Mouse (Mus musculus) embryonic stem cell, embryonic (primary cell): ENCODE data around the gene Irgq.

Experiments used
- CTCF ChIA-PET, 4 experiments: fragments of 300-600 bp in 2 of 4; fragments of 350-600 bp in 2 of 4; sonication (Branson Sonifier 250); formaldehyde crosslinking; loops; one replicate each; lab custom pipeline; 2022; ENCODE audit warnings: inconsistent platforms in 2 of 4; lab: Charles Lee
- POLR2A ChIA-PET, 4 experiments: fragments of 300-600 bp in 2 of 4; fragments of 350-600 bp in 2 of 4; sonication (Branson Sonifier 250); formaldehyde crosslinking; loops; one replicate each; lab custom pipeline; 2022; ENCODE audit warnings: antibody characterized with exemption in 4 of 4, inconsistent platforms in 1 of 4; lab: Charles Lee

Gene Irgq

DNA sequence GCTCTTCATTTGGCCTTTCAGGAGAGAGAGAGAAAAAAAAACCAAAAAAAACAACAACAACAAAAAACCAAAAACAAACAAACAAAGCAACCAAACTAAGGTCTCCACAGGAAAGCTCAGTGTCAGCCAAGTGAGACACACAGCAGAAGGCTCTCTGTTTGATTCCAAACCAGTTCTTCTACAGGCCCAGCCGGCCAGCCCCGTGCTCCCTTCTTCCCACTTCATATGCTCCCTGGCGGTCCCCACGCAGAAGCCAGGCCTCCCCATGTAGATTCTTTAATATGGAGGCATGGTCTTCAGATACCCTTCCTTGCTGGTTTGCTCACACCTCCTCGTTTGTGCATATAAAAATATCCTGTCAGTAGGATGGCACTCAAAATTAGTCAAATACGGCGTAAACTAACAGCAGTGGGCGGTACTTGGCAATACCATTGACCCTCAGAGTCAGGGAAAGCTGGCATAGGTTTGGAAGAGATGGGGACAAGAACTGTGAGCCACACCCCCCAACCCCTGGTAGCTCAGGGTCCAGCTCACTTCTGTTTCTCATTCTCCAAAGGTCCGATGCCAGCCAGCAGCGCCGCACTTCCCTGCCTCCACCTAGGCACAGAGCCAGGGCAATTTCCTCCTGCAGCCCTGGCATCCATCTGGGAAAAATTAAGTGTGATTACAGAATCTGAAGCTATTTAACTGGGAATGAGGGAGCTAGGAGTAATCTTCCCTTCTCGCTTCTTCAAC, 4.6 kb upstream of the Irgq start:
- ChIA-PET CTCF (interaction anchor here (0.7 to 2.9 kb wide), 12 partner anchors 9 to 136 kb away, joined by 3 to 11 read pairs (median 4); no protein-coding TSS in a partner anchor), POLR2A (interaction anchor here (0.6 to 1.9 kb wide), 9 partner anchors 10 to 76 kb away, joined by 3 to 12 read pairs (median 3); partner anchors contain the start of gene Zfp428 (in 1 of the 4))

- ChIA-PET CTCF (interaction anchor here in 1 of 4 experiments (6.3 kb wide), 1 partner anchor 12 kb away, joined by 73 read pairs; no protein-coding TSS in a partner anchor), POLR2A (interaction anchor here in 2 of 4 experiments (1.2 to 7.1 kb wide), 3 partner anchors 10 to 22 kb away, joined by 6 to 87 read pairs (median 6); partner anchors contain the start of gene AC161166.1 (in 1 of the 2))
These were observed 1.6 kb upstream of the Irgq start for GRCm38 (mm10) chr7:24528861-24529260.

GRCm38 (mm10) chr7:24529580-24529979, 909 bp upstream of the Irgq start:
- CTCF ChIA-PET = interaction anchor here in 2 of 4 experiments (1.2 to 6.3 kb wide), 5 partner anchors 12 to 71 kb away, joined by 3 to 73 read pairs (median 12); no protein-coding TSS in a partner anchor
- POLR2A ChIA-PET = interaction anchor here in 3 of 4 experiments (1.0 to 7.1 kb wide), 14 partner anchors 8 to 109 kb away, joined by 3 to 87 read pairs (median 8); partner anchors contain the start of genes Pinlyp (in 2 of the 3), Xrcc1 (in 2 of the 3), AC161166.1 (in 1 of the 3) and Zfp428 (in 1 of the 3)

DNA sequence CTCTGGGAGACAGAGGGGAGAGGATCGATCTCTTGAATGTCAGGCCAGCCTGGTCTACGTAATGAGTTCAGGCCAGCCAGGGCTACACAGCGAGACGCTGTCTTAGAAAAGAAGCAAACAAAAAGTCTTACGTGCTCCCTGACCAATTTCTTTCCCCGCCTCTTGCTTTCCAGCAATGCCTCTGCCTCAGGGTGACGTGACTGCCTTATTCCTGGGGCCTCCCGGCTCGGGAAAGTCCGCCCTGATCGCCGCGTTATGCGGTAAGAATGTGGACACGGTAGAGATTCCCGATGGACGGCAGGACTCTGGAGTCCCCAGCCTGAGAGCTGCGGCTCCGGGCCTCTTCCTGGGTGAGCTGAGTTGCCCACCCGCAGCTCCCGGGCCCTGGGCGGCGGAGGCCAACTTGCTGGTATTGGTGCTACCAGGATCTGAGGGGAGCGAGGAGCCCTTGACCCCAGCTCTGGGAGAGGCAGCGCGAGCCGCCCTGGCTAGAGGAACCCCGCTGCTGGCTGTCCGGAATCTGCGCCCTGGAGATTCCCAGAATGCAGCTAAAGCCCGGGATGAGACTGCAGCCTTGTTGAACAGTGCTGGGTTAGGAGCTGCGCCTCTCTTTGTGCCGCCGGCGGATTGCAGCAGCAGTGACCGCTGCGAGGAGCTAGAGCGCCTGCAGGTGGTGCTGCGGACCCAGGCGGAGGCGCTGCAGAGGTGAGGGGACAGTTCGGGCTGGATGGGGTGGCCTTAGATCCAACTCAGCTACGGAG, 902 bp downstream of the Irgq start:
- ChIA-PET POLR2A (interaction anchor here in 3 of 4 experiments (0.6 to 7.1 kb wide), 30 partner anchors 8 to 748 kb away, joined by 3 to 87 read pairs (median 5); partner anchors contain the start of genes Pinlyp (in 3 of the 3), Xrcc1 (in 3 of the 3), Zfp428 (in 3 of the 3) and AC161166.1 (in 1 of the 3)), CTCF (interaction anchor here (0.6 to 6.7 kb wide), 41 partner anchors 10 to 192 kb away, joined by 3 to 73 read pairs (median 4); partner anchors contain the start of genes Pinlyp (in 2 of the 4), Xrcc1 (in 2 of the 4) and Cadm4 (in 1 of the 4))

GRCm38 (mm10) chr7:24533031-24533571, 2.6 kb downstream of the Irgq start:
- POLR2A ChIA-PET = interaction anchor here in 3 of 4 experiments (0.5 to 7.1 kb wide), 28 partner anchors 10 to 908 kb away, joined by 3 to 87 read pairs (median 4); partner anchors contain the start of genes Pinlyp (in 3 of the 3), Xrcc1 (in 3 of the 3), Smg9 (in 2 of the 3) and Zfp428 (in 2 of the 3)
- CTCF ChIA-PET = interaction anchor here (0.6 to 6.7 kb wide), 36 partner anchors 8 to 571 kb away, joined by 3 to 73 read pairs (median 4); partner anchors contain the start of genes Pinlyp (in 2 of the 4), Xrcc1 (in 2 of the 4), Cadm4 (in 1 of the 4) and Rabac1 (in 1 of the 4)

DNA sequence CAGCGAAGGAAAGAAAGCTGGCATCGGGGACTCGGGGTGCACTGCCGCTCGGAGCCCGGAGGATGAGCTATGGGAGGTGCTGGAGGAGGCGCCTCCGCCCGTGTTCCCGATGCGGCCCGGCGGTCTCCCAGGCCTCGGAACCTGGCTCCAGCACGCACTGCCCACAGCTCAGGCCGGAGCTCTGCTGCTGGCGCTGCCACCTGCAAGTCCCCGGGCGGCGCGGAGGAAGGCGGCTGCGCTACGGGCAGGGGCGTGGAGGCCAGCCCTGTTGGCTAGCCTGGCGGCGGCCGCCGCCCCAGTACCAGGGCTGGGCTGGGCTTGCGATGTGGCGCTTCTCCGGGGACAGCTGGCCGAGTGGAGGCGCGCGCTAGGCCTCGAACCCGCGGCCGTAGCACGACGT, 3.3 kb downstream of the Irgq start:
- POLR2A ChIA-PET = interaction anchor here in 3 of 4 experiments (0.7 to 7.1 kb wide), 17 partner anchors 11 to 317 kb away, joined by 3 to 87 read pairs (median 9); partner anchors contain the start of genes Pinlyp (in 3 of the 3), Xrcc1 (in 3 of the 3), Zfp428 (in 2 of the 3) and AC161166.1 (in 1 of the 3)
- CTCF ChIA-PET = interaction anchor here in 2 of 4 experiments (0.6 to 6.7 kb wide), 21 partner anchors 11 to 744 kb away, joined by 3 to 73 read pairs (median 5); partner anchors contain the start of genes Pinlyp (in 2 of the 2), Xrcc1 (in 2 of the 2), Cadm4 (in 1 of the 2) and Rabac1 (in 1 of the 2)

DNA sequence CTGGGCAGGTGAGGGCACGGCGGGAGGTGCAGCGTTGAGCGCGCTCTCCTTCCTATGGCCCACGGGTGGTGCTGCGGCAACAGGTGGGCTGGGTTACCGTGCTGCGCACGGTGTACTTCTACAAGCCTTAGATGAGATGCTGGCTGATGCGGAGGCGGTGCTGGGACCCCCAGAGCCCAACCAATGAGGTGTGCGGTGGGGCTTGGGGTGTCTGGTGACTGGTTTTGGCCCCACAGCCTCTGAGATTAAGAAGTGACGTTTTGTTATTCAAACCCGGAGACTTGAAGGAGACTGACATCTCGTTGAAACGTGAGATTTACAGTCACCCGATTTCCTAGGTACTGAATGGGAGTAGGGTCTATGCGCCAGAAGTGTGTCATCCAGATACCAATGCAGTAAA, 3.8 kb downstream of the Irgq start:
- CTCF ChIA-PET = interaction anchor here in 2 of 4 experiments (0.6 to 6.7 kb wide), 17 partner anchors 10 to 744 kb away, joined by 3 to 73 read pairs (median 5); partner anchors contain the start of genes Pinlyp (in 2 of the 2), Xrcc1 (in 2 of the 2), Cadm4 (in 1 of the 2) and Ethe1 (in 1 of the 2)
- POLR2A ChIA-PET = interaction anchor here in 3 of 4 experiments (0.6 to 7.1 kb wide), 19 partner anchors 11 to 730 kb away, joined by 3 to 87 read pairs (median 9); partner anchors contain the start of genes Pinlyp (in 3 of the 3), Xrcc1 (in 3 of the 3), Zfp428 (in 2 of the 3) and AC161166.1 (in 1 of the 3)

DNA sequence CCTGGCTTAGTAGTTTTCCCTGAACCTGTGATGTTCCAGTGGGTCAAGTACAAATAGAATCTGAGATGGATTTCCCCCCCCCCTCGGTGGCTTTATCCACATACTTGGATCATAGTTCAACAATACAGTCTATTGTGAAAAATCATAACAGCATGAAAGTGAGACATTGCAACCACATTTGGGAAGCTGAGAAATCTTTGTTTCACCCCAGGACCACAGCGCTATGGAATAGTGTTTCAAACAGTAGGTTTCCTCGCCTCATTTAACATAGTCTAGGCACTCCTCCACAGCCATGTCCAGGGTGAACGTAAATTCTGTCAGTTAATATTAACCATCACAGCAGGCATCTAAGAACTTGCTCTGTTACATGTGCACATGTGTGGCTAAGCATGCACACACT, 6.6 kb downstream of the Irgq start:
- CTCF ChIA-PET = interaction anchor here in 1 of 4 experiments (0.7 to 1.6 kb wide), 2 partner anchors 26 to 36 kb away, joined by 3 read pairs; no protein-coding TSS in a partner anchor
- POLR2A ChIA-PET = interaction anchor here in 3 of 4 experiments (0.6 to 3.6 kb wide), 8 partner anchors 9 to 79 kb away, joined by 3 to 15 read pairs (median 5); partner anchors contain the start of genes Pinlyp (in 2 of the 3), Xrcc1 (in 2 of the 3) and Cadm4 (in 1 of the 3)

- CTCF ChIA-PET = interaction anchor here in 2 of 4 experiments (0.6 to 1.6 kb wide), 3 partner anchors 26 to 246 kb away, joined by 3 to 4 read pairs (median 3); no protein-coding TSS in a partner anchor
- POLR2A ChIA-PET = interaction anchor here in 3 of 4 experiments (0.6 to 3.6 kb wide), 14 partner anchors 9 to 651 kb away, joined by 3 to 15 read pairs (median 4); partner anchors contain the start of genes Pinlyp (in 2 of the 3), Xrcc1 (in 2 of the 3) and Cadm4 (in 1 of the 3)
These were observed 7.1 kb downstream of the Irgq start for GRCm38 (mm10) chr7:24537591-24537990.

DNA sequence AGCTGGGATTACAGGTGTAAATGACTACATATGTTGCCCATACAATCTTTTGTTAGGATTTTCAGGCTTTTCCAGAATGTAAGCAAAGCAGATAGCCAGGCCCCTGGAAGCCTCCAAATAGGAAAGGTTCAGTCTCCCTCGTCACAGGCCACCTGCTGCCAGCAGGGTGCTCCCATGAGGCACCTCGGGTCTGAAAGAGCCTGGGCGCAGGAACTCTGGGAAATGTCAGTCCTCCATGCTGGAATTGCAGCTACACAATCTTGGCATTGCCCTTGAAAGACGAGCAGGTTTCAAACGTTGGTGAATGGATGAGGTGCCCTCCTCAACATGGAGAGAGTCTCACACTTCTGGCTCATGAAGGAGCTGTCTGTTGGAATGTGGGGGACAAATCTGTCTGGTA, 7.7 kb downstream of the Irgq start:
- POLR2A ChIA-PET = interaction anchor here in 3 of 4 experiments (0.6 to 3.6 kb wide), 18 partner anchors 7 to 650 kb away, joined by 3 to 15 read pairs (median 4); partner anchors contain the start of genes Irgq (in 2 of the 3), Pinlyp (in 2 of the 3) and Xrcc1 (in 2 of the 3)
- CTCF ChIA-PET = interaction anchor here (0.6 to 1.6 kb wide), 10 partner anchors 13 to 246 kb away, joined by 3 to 6 read pairs (median 3); no protein-coding TSS in a partner anchor

- POLR2A ChIA-PET = interaction anchor here in 2 of 4 experiments (0.9 to 2.8 kb wide), 10 partner anchors 8 to 75 kb away, joined by 3 to 12 read pairs (median 4); partner anchors contain the start of gene Irgq (in 2 of the 2)
- CTCF ChIA-PET = interaction anchor here (0.6 to 1.6 kb wide), 9 partner anchors 8 to 771 kb away, joined by 3 to 8 read pairs (median 3); partner anchors contain the start of gene Irgq (in 1 of the 4)
These were observed 8.2 kb downstream of the Irgq start for GRCm38 (mm10) chr7:24538701-24539100.

DNA sequence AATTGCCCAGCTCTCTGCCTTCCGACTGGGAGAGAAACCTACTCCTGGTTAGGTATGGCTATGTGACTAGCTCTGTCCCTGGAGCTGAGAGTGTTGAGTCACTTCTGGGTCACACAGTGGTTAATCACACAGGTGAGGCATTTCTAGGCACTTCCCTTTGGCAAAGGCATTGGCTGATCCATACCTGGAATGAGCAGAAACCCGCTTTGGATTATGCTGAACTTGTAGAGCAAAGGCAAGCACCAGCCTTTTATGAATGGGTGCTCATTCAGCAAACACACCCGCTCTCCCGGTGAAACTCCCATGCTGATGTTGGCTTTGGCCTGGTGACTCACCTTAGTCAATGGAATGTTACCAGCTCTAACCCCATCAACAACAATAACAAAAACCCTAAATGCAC, 9.2 kb downstream of the Irgq start:
- ChIA-PET CTCF (interaction anchor here in 2 of 4 experiments (0.7 to 1.4 kb wide), 3 partner anchors 9 to 25 kb away, joined by 3 read pairs; partner anchors contain the start of gene Irgq (in 1 of the 2)), POLR2A (interaction anchor here in 2 of 4 experiments (0.8 to 2.8 kb wide), 8 partner anchors 9 to 24 kb away, joined by 3 to 12 read pairs (median 3); partner anchors contain the start of gene Irgq (in 2 of the 2))

DNA sequence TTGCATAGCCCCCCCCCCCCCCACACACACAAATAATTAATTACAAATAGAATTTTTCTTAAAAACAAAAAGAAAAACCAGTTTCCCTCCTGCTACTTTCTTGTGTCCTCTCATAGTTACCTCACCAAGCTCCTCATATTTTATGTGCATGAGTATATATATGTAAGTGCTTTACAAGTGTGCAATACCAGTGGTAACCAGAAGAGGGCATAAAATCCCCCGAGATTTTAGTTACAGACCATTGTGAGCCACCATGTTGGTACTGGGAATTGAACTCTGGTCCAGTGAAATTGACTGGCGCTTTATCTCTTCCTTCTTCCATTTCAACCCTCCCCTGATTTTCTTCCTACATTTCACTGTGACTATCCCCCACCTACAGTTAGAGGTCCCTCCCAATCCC, 14.0 kb downstream of the Irgq start:
- ChIA-PET CTCF (interaction anchor here (0.5 to 5.7 kb wide), 18 partner anchors 11 to 235 kb away, joined by 3 to 64 read pairs (median 4); partner anchors contain the start of genes Ethe1 (in 1 of the 4) and Irgq (in 1 of the 4)), POLR2A (interaction anchor here (0.6 to 4.3 kb wide), 8 partner anchors 11 to 37 kb away, joined by 3 to 31 read pairs (median 4); partner anchors contain the start of gene Irgq (in 2 of the 4))

- POLR2A ChIA-PET = interaction anchor here in 3 of 4 experiments (0.7 to 4.3 kb wide), 27 partner anchors 9 to 147 kb away, joined by 3 to 31 read pairs (median 4); partner anchors contain the start of genes Irgq (in 3 of the 3), AC161166.1 (in 1 of the 3), Cadm4 (in 1 of the 3) and Smg9 (in 1 of the 3)
- CTCF ChIA-PET = interaction anchor here (0.8 to 5.7 kb wide), 17 partner anchors 12 to 116 kb away, joined by 3 to 64 read pairs (median 3); partner anchors contain the start of genes Irgq (in 2 of the 4) and Phldb3 (in 1 of the 4)
These were observed 15.7 kb downstream of the Irgq start, which contains the start of the genes Pinlyp and Xrcc1 for GRCm38 (mm10) chr7:24546068-24546614. TSS of gene Pinlyp (minus strand) at chr7:24546118. TSS of gene Xrcc1 (plus strand) at chr7:24546289.
